Mouse (Mus musculus): ENCODE results near the gene Fgfr1op.
"Not testable (repeated sequence)": the region's sequence is repeated elsewhere in the genome, so short reads cannot be mapped to it uniquely, and the experiment has no call there.

Gene Fgfr1op

DNA sequence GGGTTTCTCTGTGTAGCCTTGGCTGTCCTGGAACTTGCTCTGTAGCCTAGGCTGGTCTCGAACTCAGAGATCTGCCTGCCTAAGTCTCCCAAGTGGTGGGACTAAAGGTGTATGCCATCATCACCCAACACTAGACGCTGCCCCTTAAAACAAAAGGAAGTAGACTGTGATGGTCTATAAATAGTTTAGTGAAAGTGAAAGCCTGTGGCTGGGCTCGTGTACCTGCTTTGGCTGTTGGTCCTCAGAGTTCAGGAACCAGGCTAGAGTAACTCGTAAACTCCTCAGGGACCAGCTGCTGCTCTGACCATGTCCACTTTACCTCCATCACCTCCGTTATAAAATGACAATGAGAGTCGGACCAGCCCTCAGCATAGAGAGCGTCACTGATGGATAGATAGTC lies 5.0 kb downstream of the Fgfr1op start:
- no peak for DNase-seq

DNA sequence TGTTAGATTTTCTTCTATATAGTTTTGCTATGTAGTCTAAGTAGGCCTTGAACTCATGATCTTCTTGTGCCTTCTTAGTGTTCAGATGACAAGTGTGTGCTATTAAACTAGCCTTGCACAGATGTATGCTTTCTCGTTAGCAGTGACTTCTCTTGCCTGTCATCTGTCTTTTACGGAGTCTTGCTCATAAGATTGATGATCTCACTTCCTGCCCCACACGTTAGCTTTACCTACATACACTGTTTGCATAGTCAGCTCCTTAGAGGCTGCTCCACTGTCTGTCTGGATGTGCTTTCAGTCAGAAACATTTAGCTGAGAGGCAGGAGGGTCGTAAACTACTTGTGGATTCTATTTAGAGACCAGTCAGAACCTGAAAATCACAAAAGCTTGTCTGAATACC lies 5.8 kb downstream of the Fgfr1op start:
- no peak for DNase-seq

DNA sequence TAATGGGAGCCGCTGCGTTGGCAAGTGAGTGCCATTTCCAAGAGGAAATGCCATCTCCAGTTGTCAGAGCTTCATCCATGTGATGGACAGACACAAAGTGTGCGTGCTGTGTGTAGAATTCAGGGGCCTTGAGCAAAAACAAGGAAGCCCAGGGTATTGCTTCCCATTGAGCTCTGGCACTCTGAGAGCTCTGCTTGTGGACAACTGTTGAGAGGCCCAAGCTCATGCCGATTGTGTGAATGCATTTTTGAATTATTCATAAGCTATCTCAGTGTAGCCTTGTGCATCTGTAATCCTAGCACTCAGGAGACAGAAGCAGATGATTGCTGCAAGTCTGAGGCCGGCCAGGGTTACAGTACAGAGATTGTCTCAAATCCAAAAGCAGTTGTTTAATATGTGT lies 11.8 kb downstream of the Fgfr1op start:
- DNase-seq = no peak

DNA sequence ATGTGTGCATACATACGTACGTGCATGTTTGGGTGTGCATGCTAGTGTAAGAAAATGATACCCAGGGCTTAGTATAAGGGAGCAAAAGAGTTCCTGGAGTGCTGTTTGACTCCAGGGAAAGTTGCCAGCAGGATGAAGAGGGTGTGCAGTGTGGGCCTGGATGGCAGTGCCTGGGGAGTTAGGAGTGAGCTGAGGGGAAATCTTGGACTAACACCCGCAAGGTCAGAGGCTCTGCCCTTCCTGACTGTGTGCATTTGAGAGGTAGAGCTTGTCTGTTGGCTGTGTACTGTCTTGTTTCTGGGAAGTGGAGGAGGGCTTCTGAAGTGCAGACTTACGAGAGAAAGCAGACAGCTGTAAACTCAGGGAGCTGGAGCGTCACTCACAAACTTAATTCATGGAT lies 18.5 kb downstream of the Fgfr1op start:
- no peak for DNase-seq

DNA sequence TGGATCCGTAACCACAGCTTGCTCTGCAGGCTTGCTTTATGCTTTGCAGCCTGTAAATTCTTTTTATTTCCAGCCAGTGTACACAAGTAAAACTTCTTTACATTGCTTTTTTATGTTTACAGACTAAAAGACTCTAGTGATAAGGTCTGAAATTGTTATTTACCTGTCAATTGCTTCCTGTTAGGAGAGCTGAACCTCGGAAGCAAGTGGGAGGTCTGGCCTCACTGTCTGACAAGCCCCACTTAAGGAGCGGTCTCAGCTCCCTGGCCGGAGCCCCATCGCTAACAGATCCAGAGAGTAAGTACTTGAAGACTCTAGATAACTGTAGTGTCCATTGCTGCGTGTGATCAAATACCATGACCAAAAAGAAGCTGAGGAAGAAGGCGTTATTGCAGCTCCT lies 18.9 kb downstream of the Fgfr1op start:
- no peak for DNase-seq

- no peak for DNase-seq
These were observed 28.4 kb downstream of the Fgfr1op start for GRCm38 (mm10) chr17:8193678-8194077.

DNA sequence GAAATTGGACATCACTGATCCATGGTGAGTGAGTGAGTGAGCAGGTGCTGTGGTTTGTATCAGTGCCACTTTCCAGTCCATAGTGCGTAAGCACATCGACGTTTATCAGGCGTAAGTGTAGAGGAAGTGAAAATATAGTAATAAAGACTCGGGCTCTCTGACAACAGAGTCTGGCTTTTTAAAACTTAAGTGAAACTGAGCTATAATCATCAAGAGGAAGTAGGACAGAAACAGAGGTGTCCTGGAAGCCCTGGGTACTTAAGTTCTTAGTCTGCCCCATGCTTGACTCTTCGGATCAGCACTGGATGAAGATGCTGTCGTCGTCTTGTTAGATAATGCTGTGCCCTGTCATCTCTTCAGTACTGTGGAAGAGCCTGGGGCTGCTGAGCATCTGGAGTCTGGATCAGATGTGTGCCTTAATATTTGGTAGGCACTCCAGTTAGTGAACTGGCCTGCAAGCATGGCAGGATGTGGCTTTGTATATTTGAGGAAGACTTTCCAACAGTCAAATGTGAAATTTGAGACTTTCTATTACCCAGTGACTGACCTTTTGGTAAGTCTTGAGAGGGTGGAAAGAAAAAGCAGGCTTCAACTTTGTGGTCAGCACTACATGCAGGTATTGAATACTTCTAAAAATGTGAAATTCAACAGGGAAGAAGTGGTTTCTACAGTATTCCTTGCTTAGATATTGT lies 30.5 kb downstream of the Fgfr1op start:
- no peak for DNase-seq

DNA sequence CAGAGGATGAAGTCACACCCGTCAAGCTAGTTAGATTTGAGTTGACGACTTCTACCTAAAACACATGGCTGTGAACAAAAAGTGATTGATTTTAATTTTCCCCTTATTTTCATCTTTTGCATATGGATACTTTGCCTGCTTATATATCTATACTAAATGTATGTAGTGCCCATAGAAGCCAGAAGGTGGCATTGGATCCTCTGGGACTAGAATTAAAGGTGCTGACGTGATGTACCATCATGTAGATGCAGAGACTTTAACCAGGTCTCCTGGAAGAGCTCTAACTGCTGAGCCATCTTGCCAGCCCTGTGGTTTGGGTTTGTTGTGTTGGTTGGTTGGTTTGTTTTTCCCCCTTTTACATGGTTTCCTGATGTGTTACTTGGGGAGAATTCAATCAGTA lies 32.4 kb downstream of the Fgfr1op start:
- no peak for DNase-seq

GRCm38 (mm10) chr17:8199067-8199935 lies 34.0 kb downstream of the Fgfr1op start:
- DNase-seq = no peak

GRCm38 (mm10) chr17:8199936-8200330 lies 34.6 kb downstream of the Fgfr1op start:
- DNase-seq = no peak

- no peak for DNase-seq
These were observed 38.2 kb downstream of the Fgfr1op start for GRCm38 (mm10) chr17:8203487-8203886.

DNA sequence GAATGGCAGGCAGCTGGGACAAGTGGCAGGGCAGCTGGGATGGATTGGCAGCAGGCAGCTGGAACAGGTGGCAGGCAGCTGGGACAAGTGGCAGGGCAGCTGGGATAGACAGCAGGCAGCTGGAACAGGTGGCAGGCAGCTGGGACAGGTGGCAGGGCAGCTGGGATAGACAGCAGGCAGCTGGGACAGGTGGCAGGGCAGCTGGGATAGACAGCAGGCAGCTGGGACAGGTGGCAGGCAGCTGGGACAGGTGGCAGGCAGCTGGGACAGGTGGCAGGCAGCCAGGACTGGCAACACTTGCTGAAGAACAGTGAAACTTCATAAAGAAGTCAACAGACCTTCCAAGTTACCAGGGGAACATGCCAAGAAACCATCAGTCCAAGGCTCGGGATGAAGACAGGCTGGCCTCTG lies 39.9 kb downstream of the Fgfr1op start:
- not testable (repeated sequence) for DNase-seq

GRCm38 (mm10) chr17:8206691-8207090 lies 41.4 kb downstream of the Fgfr1op start:
- DNase-seq = no peak

GRCm38 (mm10) chr17:8209696-8210095 lies 44.4 kb downstream of the Fgfr1op start:
- no peak for DNase-seq

DNA sequence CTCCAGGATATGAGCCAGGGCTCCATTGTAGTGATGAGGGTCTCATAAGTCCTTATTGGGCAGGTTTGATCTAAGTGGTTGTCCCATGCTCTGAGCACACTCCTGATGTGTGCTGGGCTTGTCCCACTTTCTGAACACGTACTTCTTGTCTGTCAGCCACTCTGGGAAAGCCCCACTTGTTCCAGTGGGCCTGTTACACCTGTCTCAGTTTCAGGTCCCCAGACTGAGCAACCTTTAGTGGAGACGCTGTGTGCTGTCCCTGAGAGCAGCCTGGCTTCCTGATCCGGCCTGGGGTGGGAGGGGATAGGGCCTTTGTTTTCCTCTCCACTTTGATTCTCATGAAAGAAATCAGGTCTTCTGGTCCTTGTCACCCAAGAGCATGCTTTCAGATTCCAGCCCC lies 44.9 kb downstream of the Fgfr1op start:
- DNase-seq = no peak

GRCm38 (mm10) chr17:8210675-8211074 lies 45.4 kb downstream of the Fgfr1op start:
- DNase-seq = no peak

DNA sequence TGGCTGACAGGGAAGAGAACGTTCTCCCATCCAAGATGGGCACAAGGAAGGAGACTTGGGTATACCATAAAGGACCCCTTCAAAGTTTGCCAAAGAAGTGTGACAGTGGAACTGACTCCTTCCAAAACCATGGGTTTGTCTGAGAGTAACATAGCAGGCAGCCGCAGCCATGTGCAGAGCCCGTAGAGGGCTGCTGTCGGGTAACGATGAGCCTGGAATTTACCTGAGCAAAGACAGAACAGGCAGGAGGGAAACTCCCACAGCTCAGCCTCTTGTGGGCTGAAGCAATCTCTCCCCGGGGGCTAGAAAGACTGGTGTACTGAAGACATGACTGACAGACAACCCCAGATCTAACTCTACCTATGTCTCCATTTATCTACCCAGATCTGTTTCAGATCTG lies 46.1 kb downstream of the Fgfr1op start:
- DNase-seq = no peak

DNA sequence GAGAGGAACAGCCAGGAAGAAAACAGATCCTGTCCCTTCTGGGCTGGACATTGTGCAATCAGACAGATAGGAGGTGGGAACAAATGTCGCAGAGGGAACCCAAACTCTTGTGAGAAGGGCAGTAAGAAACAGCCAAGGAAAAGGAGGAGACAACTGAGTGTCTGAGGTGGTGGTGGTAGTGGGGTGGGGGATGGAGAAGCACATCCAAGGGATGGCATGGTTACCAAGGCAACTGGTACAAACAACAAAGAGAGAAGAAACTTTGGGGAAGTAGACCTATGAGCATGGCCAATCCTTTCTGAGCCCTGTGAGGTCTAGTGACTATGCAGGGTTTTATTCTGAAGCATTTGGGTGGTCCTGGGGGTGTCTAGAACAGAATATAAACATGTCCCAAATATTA lies 49.1 kb downstream of the Fgfr1op start:
- no peak for DNase-seq

GRCm38 (mm10) chr17:8215016-8215745 lies 49.9 kb downstream of the Fgfr1op start:
- no peak for DNase-seq

DNA sequence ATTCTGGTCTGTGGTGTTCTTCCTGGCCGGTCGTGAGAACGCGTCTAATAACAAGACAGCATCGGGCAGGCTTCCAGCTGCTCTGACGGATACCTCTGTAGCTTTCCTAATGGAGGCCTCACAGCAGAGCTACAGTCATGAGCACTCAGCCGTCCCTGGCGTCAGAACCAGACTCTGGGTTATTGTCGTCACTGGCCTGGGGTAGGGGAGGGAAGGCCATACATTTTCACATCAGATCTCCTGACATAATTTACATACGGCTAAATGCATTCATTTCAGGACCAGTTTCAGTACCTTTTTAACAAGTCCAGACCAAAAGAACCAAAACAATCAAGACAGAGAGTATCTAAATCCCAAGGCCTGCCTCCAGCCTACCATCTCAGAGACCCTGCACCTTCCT lies 57.9 kb downstream of the Fgfr1op start:
- no peak for DNase-seq

GRCm38 (mm10) chr17:8224072-8224471 lies 58.8 kb downstream of the Fgfr1op start:
- DNase-seq = no peak

GRCm38 (mm10) chr17:8225166-8225565 lies 59.9 kb downstream of the Fgfr1op start:
- no peak for DNase-seq

- DNase-seq = no peak
These were observed 60.4 kb downstream of the Fgfr1op start for GRCm38 (mm10) chr17:8225746-8226145.

GRCm38 (mm10) chr17:8228622-8229021 lies 63.3 kb downstream of the Fgfr1op start:
- DNase-seq = no peak
